Mouse (Mus musculus): ENCODE measurements around the gene Heca.

GRCm38 (mm10) chr10:17924166-17924565 is 23.7 kb downstream of the Heca start:
- TF ChIP-seq CTCF (IDR thresholded peaks at IDR 0.05; ENCODE audit: extremely low read depth, insufficient read length, insufficient replicate concordance, low read depth, low read length) (no peak), POLR2A (IDR thresholded peaks at IDR 0.05; ENCODE audit: low read depth, low read length) (no peak)
